Mouse (Mus musculus) hindbrain, embryonic 15.5 days (tissue): ENCODE data around the gene Filip1l. TPM values are rescaled to one million over a fixed set of nuclear protein-coding genes. Genes with fewer than 3 reads are reported as not detected.

ENCODE experiments used
- ATAC-seq: fragments of 200-750 bp; cut with Nextera tagmentation; 2 replicates; pipeline ENCODE4 v1.8.0; 2017; ENCODE audit warnings: low read depth, moderate number of reproducible peaks, moderate TSS enrichment; ENCODE audit not compliant: low FRiP score
- H3K27ac ChIP-seq: fragments of 300-500 bp; sonication (generic); replicated peaks from 2 replicates; pipeline ENCODE4 v1.5.1; 2015; ENCODE audit warnings: mild to moderate bottlenecking, inconsistent platforms
- H3K27me3 ChIP-seq: fragments of 300-500 bp; sonication (generic); 2 replicates; pipeline ENCODE4 v1.6.1; 2015; ENCODE audit warnings: control low read depth, inconsistent platforms
- H3K36me3 ChIP-seq: fragments of 300-500 bp; sonication (generic); 2 replicates; pipeline ENCODE4 v1.6.1; 2015; ENCODE audit warnings: control low read depth, inconsistent platforms
- H3K4me1 ChIP-seq: fragments of 300-500 bp; sonication (generic); replicated peaks from 2 replicates; pipeline ENCODE4 v1.6.1; 2015; ENCODE audit warnings: control low read depth, inconsistent platforms
- H3K4me2 ChIP-seq: fragments of 300-500 bp; sonication (generic); 2 replicates; pipeline ENCODE4 v1.6.1; 2015; ENCODE audit warnings: moderate library complexity, mild to moderate bottlenecking, inconsistent platforms
- H3K4me3 ChIP-seq: fragments of 300-500 bp; sonication (generic); 2 replicates; pipeline ENCODE4 v1.5.1; 2015; ENCODE audit warnings: mild to moderate bottlenecking, inconsistent platforms
- H3K9ac ChIP-seq: fragments of 300-500 bp; sonication (generic); 2 replicates; pipeline ENCODE4 v1.6.1; 2015; ENCODE audit warnings: inconsistent platforms
- H3K9me3 ChIP-seq: fragments of 300-500 bp; sonication (generic); 2 replicates; pipeline ENCODE4 v1.6.1; 2016; ENCODE audit warnings: control low read depth, inconsistent platforms
- WGBS: fragments of 180-500 bp; shearing (Covaris S2); methylation state at CpG from one replicate; pipeline ENCODE4 v1.1.7; 2015; 5-methylcytosine and 5-hydroxymethylcytosine counted together
- polyA plus RNA-seq: library from polyadenylated mRNA; unstranded; fragments of >200 nt; fragmentation: Nextera tagmentation; extraction: Ambion mirVana; gene quantifications from 2 replicates; pipeline ENCODE4 v1.2.1, GENCODE M21; 2015

Gene Filip1l
- polyA plus RNA-seq, 1 experiment from 2014 or later: 2.6 TPM

DNA sequence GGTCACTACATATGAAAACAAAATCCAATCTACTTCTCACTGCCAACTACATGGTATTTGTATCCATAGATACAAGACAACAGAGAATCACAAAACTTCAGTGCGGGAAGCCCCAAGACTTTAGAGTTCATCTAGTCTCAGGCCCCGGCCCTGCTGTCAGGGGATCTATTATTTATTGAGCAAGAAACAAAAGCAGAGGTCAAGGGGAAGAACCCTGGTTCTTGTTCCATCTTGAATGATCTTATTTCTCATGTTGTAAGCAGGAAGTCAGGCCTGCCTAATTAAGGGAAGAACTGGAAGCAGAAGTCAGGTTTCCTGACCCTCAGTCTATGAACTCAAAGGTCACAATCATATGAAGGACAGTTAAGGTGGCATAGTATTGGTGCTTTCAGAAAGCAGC is 149.3 kb downstream of the Filip1l start:
- Histone ChIP-seq H3K4me3 (no peak overlapping the region), H3K27me3 (no peaks in the 10 kb centered on the region), H3K9me3 (no peaks in the 10 kb centered on the region), H3K27ac (no peak overlapping the region), H3K4me2 (no peak overlapping the region), H3K4me1 (no peaks in the 10 kb centered on the region), H3K9ac (no peak overlapping the region), H3K36me3 (no peaks in the 10 kb centered on the region)
- ATAC-seq: no peak
- WGBS: 24% methylated on average over 2 of the region's 2 CpGs

DNA sequence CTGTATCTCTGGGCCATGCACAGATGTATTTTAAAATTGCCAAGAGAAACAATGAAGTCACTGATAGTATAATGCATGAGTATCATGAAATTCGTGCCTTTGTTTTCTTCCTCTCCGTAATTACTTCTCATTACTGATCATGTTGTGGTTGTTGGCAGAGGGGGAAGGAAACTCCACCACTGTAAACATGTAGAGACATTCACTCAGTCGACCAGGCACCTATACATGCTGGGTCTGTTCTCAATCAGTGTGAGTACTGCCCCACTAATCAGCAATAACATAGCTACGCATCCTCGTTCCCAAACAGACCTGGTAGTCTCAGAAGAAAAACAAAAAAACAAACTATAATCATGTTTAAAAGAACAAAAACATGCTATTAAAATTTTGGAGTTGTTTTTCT is 149.9 kb downstream of the Filip1l start:
- Histone ChIP-seq H3K4me2 (no peak overlapping the region), H3K9ac (no peak overlapping the region), H3K36me3 (no peaks in the 10 kb centered on the region), H3K4me1 (no peaks in the 10 kb centered on the region), H3K27ac (no peak overlapping the region), H3K27me3 (no peaks in the 10 kb centered on the region), H3K9me3 (no peaks in the 10 kb centered on the region), H3K4me3 (no peak overlapping the region)
- 78% methylated on average over 5 of the region's 5 CpGs for WGBS
- no peak for ATAC-seq

DNA sequence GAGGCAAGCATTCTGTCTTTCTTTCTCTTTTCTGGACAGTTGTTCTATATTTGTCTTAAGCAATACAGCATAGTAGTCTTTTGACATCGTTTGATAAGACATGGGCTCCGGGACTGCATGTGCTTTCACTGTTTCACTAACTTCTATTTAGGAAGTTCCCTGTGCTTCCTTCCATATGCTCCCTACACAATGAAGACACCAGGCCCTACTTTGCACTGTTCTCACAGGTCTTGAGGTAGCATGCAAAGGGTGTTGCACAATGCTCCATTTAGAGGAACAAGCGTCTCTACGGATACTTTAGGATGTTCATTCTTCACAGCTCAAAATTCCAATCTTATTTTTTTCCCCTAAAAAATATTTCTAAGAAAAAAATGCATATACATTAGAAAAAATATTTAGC is 151.8 kb downstream of the Filip1l start:
- no peak overlapping the region for H3K9ac ChIP-seq

DNA sequence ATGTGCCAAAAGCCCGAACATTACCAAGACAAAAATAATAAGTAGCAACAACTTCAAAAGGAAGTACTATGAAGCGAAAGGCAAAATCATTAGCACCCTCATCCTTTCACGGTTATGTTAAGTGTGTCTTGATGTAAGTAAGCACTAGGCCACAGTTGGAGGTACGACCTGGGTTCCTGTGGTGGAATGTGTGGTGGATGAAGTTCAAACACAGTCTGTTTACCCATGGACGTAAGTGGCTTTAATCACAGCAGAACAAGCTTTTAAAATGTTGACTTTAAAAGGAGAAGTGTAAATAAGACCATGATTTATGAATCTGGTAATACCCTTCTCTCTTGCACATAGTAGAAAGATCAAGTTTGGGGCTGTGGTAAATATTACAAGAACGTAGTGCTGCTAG is 153.2 kb downstream of the Filip1l start:
- Histone ChIP-seq H3K27ac (no peak overlapping the region), H3K9me3 (no peaks in the 10 kb centered on the region), H3K9ac (no peak overlapping the region), H3K36me3 (no peaks in the 10 kb centered on the region), H3K4me2 (no peak overlapping the region), H3K27me3 (no peaks in the 10 kb centered on the region), H3K4me1 (no peaks in the 10 kb centered on the region), H3K4me3 (no peak overlapping the region)
- ATAC-seq: no peak
- WGBS: 91% methylated on average over 6 of the region's 6 CpGs

More for the DNA sequence above, 151.8 kb downstream of the Filip1l start:
- H3K4me3 ChIP-seq: no peak overlapping the region
- H3K27me3 ChIP-seq: no peaks in the 10 kb centered on the region
- no peak overlapping the region for H3K4me2 ChIP-seq
- no peak for ATAC-seq
- no peaks in the 10 kb centered on the region for H3K4me1 ChIP-seq
- H3K27ac ChIP-seq: no peak overlapping the region
- WGBS: 91% methylated on average over 4 of the region's 4 CpGs
- no peaks in the 10 kb centered on the region for H3K36me3 ChIP-seq
- no peaks in the 10 kb centered on the region for H3K9me3 ChIP-seq

DNA sequence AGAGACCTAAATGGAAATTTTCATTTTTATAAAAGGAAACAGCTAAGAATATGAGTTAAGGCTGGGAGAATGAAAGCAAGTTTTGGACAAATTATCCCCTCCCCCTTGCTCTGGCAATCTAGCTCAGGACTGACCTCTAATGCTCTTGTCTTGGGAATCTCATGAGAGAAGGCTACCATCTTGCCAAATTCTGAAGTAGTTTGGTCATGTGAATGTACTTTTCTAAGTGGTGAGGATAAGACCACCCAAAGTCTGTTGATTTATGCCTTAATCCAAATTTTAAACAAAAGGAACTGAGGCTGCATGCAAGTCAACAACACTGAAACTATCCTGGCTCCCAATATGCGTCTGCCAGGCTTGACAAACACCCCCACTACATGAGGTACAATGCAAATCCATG is 155.5 kb downstream of the Filip1l start:
- no peak overlapping the region for H3K4me2 ChIP-seq
- H3K27ac ChIP-seq: no peak overlapping the region
- H3K4me3 ChIP-seq: no peak overlapping the region
- H3K9ac ChIP-seq: no peak overlapping the region
- H3K9me3 ChIP-seq: no peaks in the 10 kb centered on the region
- no peaks in the 10 kb centered on the region for H3K36me3 ChIP-seq
- H3K4me1 ChIP-seq: no peaks in the 10 kb centered on the region
- no peak for ATAC-seq
- WGBS: 93% methylated on average over 1 of the region's 1 CpGs
- no peaks in the 10 kb centered on the region for H3K27me3 ChIP-seq

DNA sequence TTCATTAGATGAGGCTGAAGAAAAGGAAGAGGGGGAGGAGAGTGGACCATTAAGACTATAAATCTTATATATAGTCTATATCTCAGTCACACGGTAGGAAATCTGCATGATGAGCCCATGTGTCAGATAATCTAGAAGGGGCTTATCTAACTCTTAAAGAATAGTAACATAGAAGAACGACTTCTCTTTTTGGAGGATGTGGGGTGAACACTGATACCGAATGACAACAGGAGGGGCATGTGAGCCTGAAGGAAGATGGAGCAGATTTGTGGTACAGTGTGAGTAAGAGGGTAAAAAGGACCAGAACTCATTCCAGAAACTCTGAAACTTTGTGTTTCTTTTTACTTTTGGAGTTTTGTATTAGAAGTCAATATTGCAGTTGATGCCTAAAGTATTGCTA is 156.2 kb downstream of the Filip1l start:
- no peaks in the 10 kb centered on the region for H3K36me3 ChIP-seq
- no peak for ATAC-seq
- no peak overlapping the region for H3K9ac ChIP-seq
- H3K27ac ChIP-seq: no peak overlapping the region
- no peak overlapping the region for H3K4me3 ChIP-seq
- 87% methylated on average over 3 of the region's 3 CpGs for WGBS
- no peaks in the 10 kb centered on the region for H3K27me3 ChIP-seq
- H3K4me1 ChIP-seq: no peaks in the 10 kb centered on the region
- no peaks in the 10 kb centered on the region for H3K9me3 ChIP-seq
- no peak overlapping the region for H3K4me2 ChIP-seq

DNA sequence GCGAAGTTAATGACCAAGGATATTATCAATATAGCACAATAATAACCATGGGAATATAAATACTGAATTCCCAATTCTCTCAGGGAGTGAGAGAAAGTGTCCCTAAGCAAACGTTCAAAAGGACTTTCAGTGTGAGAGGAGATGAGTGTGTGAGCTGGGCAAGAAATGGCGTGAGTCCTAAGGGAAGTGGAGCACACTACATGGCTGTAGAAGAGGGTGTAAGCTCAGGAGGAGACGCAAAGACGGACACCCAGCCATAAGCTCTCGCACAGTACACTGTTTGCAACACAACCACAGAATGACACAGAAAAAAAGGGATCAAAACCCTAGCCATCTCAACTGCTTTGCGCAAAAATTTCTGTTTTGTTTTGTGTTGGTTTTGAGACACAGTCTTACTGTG is 160.7 kb downstream of the Filip1l start:
- no peaks in the 10 kb centered on the region for H3K27me3 ChIP-seq
- no peak overlapping the region for H3K4me2 ChIP-seq
- H3K36me3 ChIP-seq: no peaks in the 10 kb centered on the region
- no peak for ATAC-seq
- H3K9ac ChIP-seq: no peak overlapping the region
- 90% methylated on average over 7 of the region's 7 CpGs for WGBS
- no peak overlapping the region for H3K4me3 ChIP-seq
- no peaks in the 10 kb centered on the region for H3K4me1 ChIP-seq
- H3K9me3 ChIP-seq: no peaks in the 10 kb centered on the region
- no peak overlapping the region for H3K27ac ChIP-seq

DNA sequence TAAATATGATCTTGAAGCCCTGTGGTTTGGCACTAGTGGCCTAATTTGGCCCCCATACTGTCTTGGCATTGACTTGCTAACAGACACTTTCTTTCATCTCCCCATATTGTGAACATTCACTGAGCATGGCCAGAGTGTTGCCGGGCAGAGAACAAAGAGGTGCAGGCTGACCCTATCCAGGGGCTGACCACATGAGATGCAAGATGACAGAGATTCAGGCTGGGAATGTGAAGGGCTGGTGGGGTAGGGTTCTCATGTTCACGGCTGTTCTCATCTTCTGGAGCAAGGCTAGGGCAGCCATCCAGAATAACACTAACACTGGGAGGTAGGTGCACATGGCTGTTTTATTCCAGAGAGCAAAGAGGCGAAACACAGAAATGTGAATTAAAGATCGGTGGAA is 161.5 kb downstream of the Filip1l start:
- Histone ChIP-seq H3K36me3 (no peaks in the 10 kb centered on the region), H3K9ac (no peak overlapping the region), H3K4me1 (no peaks in the 10 kb centered on the region), H3K4me2 (no peak overlapping the region), H3K9me3 (no peaks in the 10 kb centered on the region), H3K27me3 (no peaks in the 10 kb centered on the region), H3K4me3 (no peak overlapping the region), H3K27ac (no peak overlapping the region)
- 44% methylated on average over 4 of the region's 4 CpGs for WGBS
- ATAC-seq: no peak

DNA sequence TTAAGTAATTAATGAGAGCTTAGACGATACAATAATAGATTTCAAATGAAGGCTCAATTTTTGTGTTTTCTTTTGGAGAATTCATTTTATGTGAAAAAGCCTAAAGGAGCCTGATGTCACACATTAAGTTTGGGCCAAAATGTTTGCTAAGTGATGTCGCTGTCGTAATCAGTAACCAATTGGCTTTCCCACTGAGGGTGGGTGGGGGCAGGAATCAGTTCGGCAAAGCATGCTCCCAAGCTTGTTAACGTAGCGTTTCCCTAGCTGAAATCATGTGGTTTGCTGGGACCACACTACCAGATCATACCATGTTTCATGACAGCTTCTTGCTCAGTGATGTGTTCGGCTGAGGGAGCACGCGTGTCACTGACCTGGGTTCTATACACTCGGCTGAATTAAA is 162.7 kb downstream of the Filip1l start:
- 82% methylated on average over 10 of the region's 10 CpGs for WGBS
- Histone ChIP-seq H3K9me3 (no peaks in the 10 kb centered on the region), H3K27ac (no peak overlapping the region), H3K4me3 (no peak overlapping the region), H3K36me3 (no peaks in the 10 kb centered on the region), H3K4me2 (no peak overlapping the region), H3K4me1 (no peaks in the 10 kb centered on the region), H3K9ac (no peak overlapping the region), H3K27me3 (no peaks in the 10 kb centered on the region)
- ATAC-seq: no peak

DNA sequence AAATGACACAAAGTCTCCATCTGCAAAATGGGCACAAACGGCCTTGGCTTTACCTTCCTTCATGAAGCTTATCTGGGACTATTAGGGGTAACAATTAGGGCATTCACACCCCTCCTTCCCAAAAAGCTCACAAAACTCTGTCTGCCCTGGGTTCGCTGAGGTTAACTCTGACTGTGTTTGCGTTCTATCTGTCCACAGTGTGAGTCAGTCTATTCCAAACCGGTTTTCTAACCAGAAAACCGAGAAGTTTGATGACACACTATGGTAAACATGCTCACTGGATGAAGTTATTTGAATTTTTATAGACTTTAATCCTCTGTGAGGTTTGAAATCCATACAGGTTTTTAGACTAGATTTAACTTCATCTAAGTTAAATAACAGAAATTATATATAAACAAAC is 172.2 kb downstream of the Filip1l start:
- WGBS: 88% methylated on average over 5 of the region's 5 CpGs
- no peak overlapping the region for H3K4me3 ChIP-seq
- no peak overlapping the region for H3K9ac ChIP-seq
- H3K9me3 ChIP-seq: no peaks in the 10 kb centered on the region
- no peaks in the 10 kb centered on the region for H3K36me3 ChIP-seq
- no peak for ATAC-seq
- H3K27ac ChIP-seq: no peak overlapping the region
- no peaks in the 10 kb centered on the region for H3K27me3 ChIP-seq
- H3K4me1 ChIP-seq: no peaks in the 10 kb centered on the region
- no peak overlapping the region for H3K4me2 ChIP-seq

DNA sequence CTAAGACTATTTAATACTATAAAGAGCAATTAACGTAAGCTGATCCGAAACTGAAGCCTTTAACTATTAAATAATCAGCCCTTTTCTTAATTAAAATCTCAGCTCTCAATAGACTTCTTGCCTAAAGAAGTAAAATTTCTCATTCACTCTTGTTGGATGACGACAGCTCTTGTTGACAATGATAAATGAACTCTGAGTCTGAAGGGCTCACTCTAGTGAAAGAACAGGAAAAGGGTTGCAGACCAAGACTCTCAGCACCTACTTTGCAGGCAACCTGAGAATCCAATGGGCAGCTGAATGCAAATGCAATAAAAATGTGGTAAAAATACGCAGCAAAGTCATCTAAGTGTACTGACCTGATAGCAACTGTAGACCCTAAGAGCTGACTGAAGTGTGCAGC is 172.6 kb downstream of the Filip1l start:
- WGBS: 64% methylated on average over 4 of the region's 4 CpGs
- H3K27ac ChIP-seq: no peak overlapping the region
- no peak for ATAC-seq

DNA sequence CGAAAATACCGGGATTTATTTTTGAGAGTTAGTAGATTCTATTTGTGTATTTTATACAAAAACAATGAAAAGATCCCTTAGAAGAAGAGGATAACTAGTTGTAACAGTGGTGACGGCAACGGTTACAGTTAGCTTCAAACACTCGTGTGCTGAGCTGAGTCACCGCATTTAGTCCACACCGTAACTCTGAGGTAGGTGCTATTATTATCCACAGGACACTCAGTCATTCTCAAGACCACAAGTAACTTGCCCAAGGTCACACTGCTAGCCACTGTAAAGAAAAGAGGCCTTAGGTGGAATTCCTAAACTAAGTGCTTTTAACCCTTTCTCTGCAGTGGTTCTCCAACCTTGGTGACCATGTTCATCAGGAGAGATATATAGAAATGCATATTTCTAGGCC is 174.0 kb downstream of the Filip1l start:
- Histone ChIP-seq H3K4me3 (no peak overlapping the region), H3K9ac (no peak overlapping the region), H3K36me3 (no peaks in the 10 kb centered on the region), H3K9me3 (no peaks in the 10 kb centered on the region), H3K4me1 (0 out of 2 replicates have a peak, but pooled peaks cover under 1% of the 10 kb centered on the region), H3K27ac (no peak overlapping the region), H3K4me2 (no peak overlapping the region), H3K27me3 (no peaks in the 10 kb centered on the region)
- WGBS: 94% methylated on average over 7 of the region's 7 CpGs
- no peak for ATAC-seq

More for the DNA sequence above, 172.6 kb downstream of the Filip1l start:
- H3K36me3 ChIP-seq: no peaks in the 10 kb centered on the region
- H3K27me3 ChIP-seq: no peaks in the 10 kb centered on the region
- H3K4me1 ChIP-seq: no peaks in the 10 kb centered on the region
- no peak overlapping the region for H3K4me3 ChIP-seq
- no peak overlapping the region for H3K9ac ChIP-seq
- no peak overlapping the region for H3K4me2 ChIP-seq
- H3K9me3 ChIP-seq: no peaks in the 10 kb centered on the region

DNA sequence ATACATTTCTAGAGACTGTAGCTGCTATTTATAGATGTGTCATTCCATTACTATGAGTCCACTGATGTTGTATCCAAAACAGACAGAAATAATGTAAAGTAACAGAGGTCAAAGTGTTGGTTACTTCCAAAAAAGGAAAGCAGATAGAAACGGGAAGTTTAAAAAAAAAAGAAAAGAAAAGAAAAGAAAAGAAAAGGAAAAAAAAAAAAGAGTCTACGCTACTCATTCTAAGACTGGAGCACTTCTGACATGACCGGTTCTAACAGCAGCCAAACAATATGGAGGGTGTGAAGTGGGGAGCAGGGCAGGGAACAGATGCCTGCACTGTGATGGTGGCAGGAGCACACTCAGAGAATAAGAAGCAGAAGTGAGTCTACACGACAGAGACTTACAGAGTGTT is 175.6 kb downstream of the Filip1l start:
- WGBS: 66% methylated on average over 4 of the region's 4 CpGs
- Histone ChIP-seq H3K27ac (no peak overlapping the region), H3K4me2 (no peak overlapping the region), H3K36me3 (no peaks in the 10 kb centered on the region), H3K9ac (no peak overlapping the region), H3K27me3 (no peaks in the 10 kb centered on the region), H3K9me3 (no peaks in the 10 kb centered on the region), H3K4me1 (peaks cover 5% of the 10 kb centered on the region; the same call in 1 of the 2 replicates), H3K4me3 (no peak overlapping the region)
- ATAC-seq: no peak
